Mouse (Mus musculus): ENCODE measurements at regions not wholly inside any gene's neighbourhood (a gene's known extent, or its start where the extent isn't known, plus 50 kb on each side); places are given as distances from the start of the nearest gene placed in this dataset.

GRCm38 (mm10) chr2:115529878-115530277 lies 51.6 kb upstream of the BC052040 start:
- WGBS, result 90% methylated on average over 2 of the region's 2 CpGs
- TF ChIP-seq POLR2A (IDR thresholded peaks at IDR 0.05; ENCODE audit: insufficient read depth, low read depth, low read length) (no peak), CTCF (IDR thresholded peaks at IDR 0.05; ENCODE audit: insufficient read depth, low read depth, low read length) (no peak)
- Histone ChIP-seq H3K4me1 (ENCODE audit: control insufficient read depth, insufficient read depth, low read length) (no peaks in the 10 kb centered on the region), H3K4me3 (ENCODE audit: insufficient read depth, low read depth, low read length) (no peak overlapping the region), H3K27ac (ENCODE audit: insufficient read depth, low read depth, low read length) (no peak overlapping the region)
